ENCODE assay signal across 8 mouse cellular contexts in genomic region chr11:88180959-88181619, GRCm38 (mm10). TPM values are rescaled to one million over a fixed set of nuclear protein-coding genes. Genes with fewer than 3 reads are reported as not detected.
DNase-seq lines count a peak whose midpoint lies in the region; ATAC-seq lines count a peak whose summit lies in the region.

No protein-coding gene starts in this region.

- peak; percentile 62 for ATAC-seq in hindbrain, embryonic 13.5 days (ENCODE audit: low FRiP score)
- ATAC-seq in stomach, embryonic 16.5 days (ENCODE audit: insufficient read depth, low FRiP score) = peak; percentile 88

- intact Hi-C loops in left cerebral cortex, postnatal 14 days (cut with DNase I) = no loop called here

- H3K9me3 ChIP-seq in hindbrain, embryonic 13.5 days = no peaks in the 10 kb centered on the region
- H3K9me3 ChIP-seq in stomach, embryonic 16.5 days (replicated peaks; ENCODE audit: control insufficient read depth, low read length) = no peaks in the 10 kb centered on the region

- 5% methylated on average over 16 of the region's 16 CpGs for WGBS in hindbrain, embryonic 13.5 days
- 13% methylated on average over 16 of the region's 16 CpGs for WGBS in stomach, embryonic 16.5 days

- H3K27ac ChIP-seq in hindbrain, embryonic 13.5 days = peak overlapping the region; percentile 85
- H3K27ac ChIP-seq in stomach, embryonic 16.5 days (ENCODE audit: low read length) = peak overlapping the region; percentile 93

- H3K9ac ChIP-seq in hindbrain, embryonic 13.5 days = 0 out of 2 replicates have a peak overlapping the region, but pooled peaks have one; percentile 24
- peak overlapping the region; percentile 63 for H3K9ac ChIP-seq in stomach, embryonic 16.5 days (ENCODE audit: low read length)

- H3K4me1 ChIP-seq in hindbrain, embryonic 13.5 days (replicated peaks) = peaks cover 39% of the 10 kb centered on the region
- H3K4me1 ChIP-seq in stomach, embryonic 16.5 days (ENCODE audit: control insufficient read depth, insufficient read depth, low read length) = peaks cover 22% of the 10 kb centered on the region

- peak overlapping the region; percentile 15; the same call in 1 of the 2 replicates for H3K4me2 ChIP-seq in hindbrain, embryonic 13.5 days
- peak overlapping the region; percentile 24 for H3K4me2 ChIP-seq in stomach, embryonic 16.5 days (ENCODE audit: low read depth, low read length)

- H3K4me3 ChIP-seq in hindbrain, embryonic 13.5 days = no peak overlapping the region
- no peak overlapping the region for H3K4me3 ChIP-seq in stomach, embryonic 16.5 days (replicated peaks; ENCODE audit: low read length)

- DNase-seq in adrenal gland, adult 18-20 months (ENCODE audit: low spot score in 2 of 2) = peak; percentile 73 to 79
- DNase-seq in cerebellum, postnatal 25 days = peak; percentile 58 to 63
- peak; percentile 85 for DNase-seq in gastrocnemius, postnatal 10 days
- DNase-seq in left cerebral cortex, postnatal 14 days (ENCODE audit: low spot score in 2 of 2) = peak; percentile 45 to 63
- peak; percentile 85 for DNase-seq in mesoderm, embryonic 11.5 days (ENCODE audit: low read depth, low spot score)
- no peak for DNase-seq in thymus, postnatal 14 days

- H3K27me3 ChIP-seq in hindbrain, embryonic 13.5 days = 0 out of 2 replicates have a peak, but pooled peaks cover 4% of the 10 kb centered on the region
- H3K27me3 ChIP-seq in stomach, embryonic 16.5 days (ENCODE audit: control insufficient read depth, insufficient read depth, low read length) = no peaks in the 10 kb centered on the region

- peaks cover 32% of the 10 kb centered on the region for H3K36me3 ChIP-seq in hindbrain, embryonic 13.5 days
- H3K36me3 ChIP-seq in stomach, embryonic 16.5 days (ENCODE audit: control insufficient read depth, insufficient read depth, low read length) = no peaks in the 10 kb centered on the region; the same call in none of the 2 replicates

RNA-seq across cellular contexts. Expression of gene Mrps23, which starts 23.1 kb away (rescaled TPM):
- 100 to 1,000 TPM; 173 to 206 TPM for total RNA-seq in adrenal gland, adult 18-20 months (2021)
- 100 to 1,000 TPM; 121 to 133 TPM for total RNA-seq in gastrocnemius, postnatal 10 days (2021)
- polyA plus RNA-seq in hindbrain, embryonic 13.5 days (2015; fragmentation: Nextera tagmentation; extraction: Ambion mirVana) = 71.1 TPM in 2 replicates
- total RNA-seq in left cerebral cortex, postnatal 14 days (2021) = 10 to 100 TPM; 68.6 to 75.4 TPM
- 50.1 and 57.9 TPM in 2 replicates for polyA plus RNA-seq in stomach, embryonic 16.5 days (2015; fragmentation: Nextera tagmentation; extraction: Ambion mirVana)
